Mouse (Mus musculus) intestine, embryonic 15.5 days (tissue): ENCODE measurements at regions not wholly inside any gene's neighbourhood (a gene's known extent, or its start where the extent isn't known, plus 50 kb on each side); places are given as distances from the start of the nearest gene placed in this dataset.

Experiments
- ATAC-seq: fragments of 200-750 bp; cut with Nextera tagmentation; 2 replicates; pipeline ENCODE4 v1.8.0; 2017; ENCODE audit warnings: moderate TSS enrichment, moderate library complexity
- H3K27ac ChIP-seq: fragments of 300-500 bp; sonication (generic); 2 replicates; pipeline ENCODE4 v1.5.1; 2015; ENCODE audit warnings: mild to moderate bottlenecking, inconsistent platforms
- H3K27me3 ChIP-seq: fragments of 300-500 bp; sonication (generic); replicated peaks from 2 replicates; pipeline ENCODE4 v1.6.1; 2015; ENCODE audit warnings: inconsistent platforms
- H3K36me3 ChIP-seq: fragments of 300-500 bp; sonication (generic); 2 replicates; pipeline ENCODE4 v1.6.1; 2015; ENCODE audit warnings: inconsistent platforms
- H3K4me1 ChIP-seq: fragments of 300-500 bp; sonication (generic); replicated peaks from 2 replicates; pipeline ENCODE4 v1.6.1; 2015; ENCODE audit warnings: inconsistent platforms
- H3K4me2 ChIP-seq: fragments of 300-500 bp; sonication (generic); replicated peaks from 2 replicates; pipeline ENCODE4 v1.6.1; 2015; ENCODE audit warnings: mild to moderate bottlenecking, inconsistent platforms
- H3K4me3 ChIP-seq: fragments of 300-500 bp; sonication (generic); replicated peaks from 2 replicates; pipeline ENCODE4 v1.5.1; 2015; ENCODE audit warnings: inconsistent platforms
- H3K9ac ChIP-seq: fragments of 300-500 bp; sonication (generic); 2 replicates; pipeline ENCODE4 v1.6.1; 2015; ENCODE audit warnings: inconsistent platforms
- H3K9me3 ChIP-seq: fragments of 300-500 bp; sonication (generic); 2 replicates; pipeline ENCODE4 v1.6.1; 2016; ENCODE audit warnings: inconsistent platforms
- WGBS: fragments of 180-500 bp; shearing (Covaris S2); methylation state at CpG from one replicate; pipeline ENCODE4 v1.1.7; 2015; 5-methylcytosine and 5-hydroxymethylcytosine counted together

GRCm38 (mm10) chr12:107262516-107262915 is 225.9 kb upstream of the 3110018I06Rik start:
- ATAC-seq: no peak
- Histone ChIP-seq H3K27ac (no peak overlapping the region), H3K4me3 (no peak overlapping the region), H3K4me1 (no peaks in the 10 kb centered on the region), H3K4me2 (no peak overlapping the region), H3K9ac (no peak overlapping the region), H3K36me3 (no peaks in the 10 kb centered on the region), H3K9me3 (no peaks in the 10 kb centered on the region), H3K27me3 (no peaks in the 10 kb centered on the region)
- 74% methylated on average over 4 of the region's 4 CpGs for WGBS

DNA sequence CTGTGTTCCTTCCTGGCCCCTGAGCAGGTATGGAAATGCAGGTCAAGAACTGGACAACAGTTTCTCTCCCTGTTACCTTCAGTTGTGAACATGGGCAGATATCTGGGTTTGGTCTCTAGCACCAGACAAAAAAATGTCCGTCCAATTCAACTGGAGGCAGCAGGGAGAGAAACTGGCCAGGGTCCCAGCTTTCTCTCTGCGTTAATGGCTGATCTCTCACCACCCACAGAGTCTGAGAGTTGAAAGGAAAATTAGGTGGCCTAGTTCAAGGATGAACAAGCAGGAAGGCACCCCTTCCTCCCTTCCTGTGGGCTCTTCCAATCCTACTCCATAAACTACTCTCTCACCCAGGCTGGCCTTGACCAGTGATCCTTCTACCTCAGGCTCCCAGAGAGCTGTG is 221.7 kb upstream of the 3110018I06Rik start:
- Histone ChIP-seq H3K27me3 (no peaks in the 10 kb centered on the region), H3K36me3 (no peaks in the 10 kb centered on the region), H3K27ac (no peak overlapping the region), H3K4me3 (no peak overlapping the region), H3K4me2 (no peak overlapping the region), H3K9ac (no peak overlapping the region), H3K9me3 (no peaks in the 10 kb centered on the region), H3K4me1 (no peaks in the 10 kb centered on the region)
- no peak for ATAC-seq
- WGBS: 60% methylated on average over 2 of the region's 2 CpGs

- Histone ChIP-seq H3K9me3 (no peaks in the 10 kb centered on the region), H3K9ac (no peak overlapping the region), H3K4me3 (no peak overlapping the region), H3K27me3 (no peaks in the 10 kb centered on the region), H3K4me1 (no peaks in the 10 kb centered on the region), H3K36me3 (no peaks in the 10 kb centered on the region), H3K27ac (no peak overlapping the region), H3K4me2 (no peak overlapping the region)
- 63% methylated on average over 9 of the region's 9 CpGs for WGBS
- ATAC-seq: no peak
These were observed 202.8 kb upstream of the 3110018I06Rik start for GRCm38 (mm10) chr12:107285622-107286021.

GRCm38 (mm10) chr12:107291377-107291776 is 197.1 kb upstream of the 3110018I06Rik start:
- Histone ChIP-seq H3K9me3 (no peaks in the 10 kb centered on the region), H3K4me1 (no peaks in the 10 kb centered on the region), H3K27me3 (no peaks in the 10 kb centered on the region), H3K9ac (no peak overlapping the region), H3K4me2 (no peak overlapping the region), H3K4me3 (no peak overlapping the region), H3K36me3 (no peaks in the 10 kb centered on the region), H3K27ac (no peak overlapping the region)
- no peak for ATAC-seq
- 86% methylated on average over 5 of the region's 5 CpGs for WGBS

GRCm38 (mm10) chr12:107307094-107307740 is 181.2 kb upstream of the 3110018I06Rik start:
- no peak overlapping the region for H3K4me2 ChIP-seq
- H3K27ac ChIP-seq: no peak overlapping the region
- no peak overlapping the region for H3K4me3 ChIP-seq
- no peaks in the 10 kb centered on the region for H3K27me3 ChIP-seq
- no peaks in the 10 kb centered on the region for H3K9me3 ChIP-seq
- no peak overlapping the region for H3K9ac ChIP-seq
- H3K4me1 ChIP-seq: 0 out of 2 replicates have a peak, but pooled peaks cover 4% of the 10 kb centered on the region
- ATAC-seq: no peak
- 19% methylated on average over 15 of the region's 15 CpGs for WGBS
- no peaks in the 10 kb centered on the region for H3K36me3 ChIP-seq

DNA sequence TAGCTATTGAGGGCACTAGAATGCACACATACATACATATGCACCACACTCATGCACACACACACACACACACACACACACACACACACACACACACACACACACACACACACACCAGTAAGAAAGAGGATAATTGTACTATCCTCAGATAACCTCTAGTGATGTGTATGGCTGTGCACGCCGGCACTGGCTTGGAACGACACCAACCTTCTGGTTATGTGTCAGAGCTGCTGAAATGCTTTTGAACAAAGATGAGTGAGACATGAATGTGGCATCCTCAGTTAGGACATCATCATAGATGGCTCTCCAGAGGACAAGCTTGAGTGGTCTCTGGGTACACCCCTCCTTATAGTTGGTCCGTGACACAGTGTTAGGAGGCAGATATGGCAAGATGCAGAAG is 173.0 kb upstream of the 3110018I06Rik start:
- Histone ChIP-seq H3K36me3 (no peaks in the 10 kb centered on the region), H3K27ac (no peak overlapping the region), H3K9ac (no peak overlapping the region), H3K9me3 (no peaks in the 10 kb centered on the region), H3K4me1 (no peaks in the 10 kb centered on the region), H3K4me2 (no peak overlapping the region), H3K4me3 (no peak overlapping the region), H3K27me3 (no peaks in the 10 kb centered on the region)
- 95% methylated on average over 4 of the region's 4 CpGs for WGBS
- ATAC-seq: no peak

- H3K4me3 ChIP-seq: no peak overlapping the region
- H3K9me3 ChIP-seq: no peaks in the 10 kb centered on the region
- WGBS: 74% methylated on average over 7 of the region's 7 CpGs
- H3K27ac ChIP-seq: no peak overlapping the region
- no peak for ATAC-seq
- H3K9ac ChIP-seq: no peak overlapping the region
- H3K36me3 ChIP-seq: no peaks in the 10 kb centered on the region
- no peaks in the 10 kb centered on the region for H3K27me3 ChIP-seq
- no peaks in the 10 kb centered on the region for H3K4me1 ChIP-seq
- H3K4me2 ChIP-seq: no peak overlapping the region
These were observed 165.6 kb upstream of the 3110018I06Rik start for GRCm38 (mm10) chr12:107322861-107323260.

GRCm38 (mm10) chr12:107326101-107326500 is 162.3 kb upstream of the 3110018I06Rik start:
- H3K27me3 ChIP-seq: no peaks in the 10 kb centered on the region
- H3K4me1 ChIP-seq: no peaks in the 10 kb centered on the region
- H3K9me3 ChIP-seq: no peaks in the 10 kb centered on the region
- ATAC-seq: no peak
- no peak overlapping the region for H3K4me3 ChIP-seq
- H3K4me2 ChIP-seq: no peak overlapping the region
- no peak overlapping the region for H3K27ac ChIP-seq
- 92% methylated on average over 10 of the region's 10 CpGs for WGBS
- no peaks in the 10 kb centered on the region for H3K36me3 ChIP-seq
- H3K9ac ChIP-seq: no peak overlapping the region

GRCm38 (mm10) chr12:107327107-107327770 is 161.2 kb upstream of the 3110018I06Rik start:
- H3K36me3 ChIP-seq: no peaks in the 10 kb centered on the region
- WGBS: 72% methylated on average over 9 of the region's 9 CpGs
- no peak overlapping the region for H3K27ac ChIP-seq
- no peak for ATAC-seq
- no peaks in the 10 kb centered on the region for H3K27me3 ChIP-seq
- H3K4me1 ChIP-seq: no peaks in the 10 kb centered on the region
- H3K9me3 ChIP-seq: no peaks in the 10 kb centered on the region
- H3K4me2 ChIP-seq: no peak overlapping the region
- H3K4me3 ChIP-seq: no peak overlapping the region
- H3K9ac ChIP-seq: no peak overlapping the region

DNA sequence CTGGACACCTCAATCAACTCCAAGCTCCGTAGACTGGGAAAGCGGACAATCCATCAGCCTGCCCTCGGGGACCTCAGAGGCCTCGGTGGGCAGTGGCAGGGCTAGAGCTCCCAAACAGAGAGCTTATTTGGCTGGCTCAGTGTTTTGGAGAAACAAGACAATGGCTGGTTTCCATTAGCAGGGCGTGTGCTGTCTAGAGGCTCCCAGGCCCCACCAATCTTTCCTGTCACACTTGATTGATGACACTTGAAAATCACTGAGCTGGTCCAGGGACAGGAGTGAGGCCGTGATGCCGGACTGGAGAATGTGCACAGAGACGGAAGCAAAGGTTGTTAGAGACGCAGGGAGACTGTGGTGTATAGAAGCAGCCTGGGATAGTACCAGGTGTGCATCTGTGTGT is 159.4 kb upstream of the 3110018I06Rik start:
- H3K27ac ChIP-seq: no peak overlapping the region
- no peaks in the 10 kb centered on the region for H3K36me3 ChIP-seq
- no peak for ATAC-seq
- no peaks in the 10 kb centered on the region for H3K4me1 ChIP-seq
- H3K4me2 ChIP-seq: no peak overlapping the region
- H3K4me3 ChIP-seq: no peak overlapping the region
- WGBS: 26% methylated on average over 9 of the region's 9 CpGs
- no peak overlapping the region for H3K9ac ChIP-seq
- H3K9me3 ChIP-seq: no peaks in the 10 kb centered on the region
- no peaks in the 10 kb centered on the region for H3K27me3 ChIP-seq

GRCm38 (mm10) chr12:107334366-107334765 is 154.1 kb upstream of the 3110018I06Rik start:
- Histone ChIP-seq H3K4me1 (no peaks in the 10 kb centered on the region), H3K27me3 (no peaks in the 10 kb centered on the region), H3K27ac (no peak overlapping the region), H3K4me2 (no peak overlapping the region), H3K4me3 (no peak overlapping the region), H3K9ac (no peak overlapping the region), H3K9me3 (no peaks in the 10 kb centered on the region), H3K36me3 (no peaks in the 10 kb centered on the region)
- ATAC-seq: no peak
- WGBS: 81% methylated on average over 8 of the region's 8 CpGs

DNA sequence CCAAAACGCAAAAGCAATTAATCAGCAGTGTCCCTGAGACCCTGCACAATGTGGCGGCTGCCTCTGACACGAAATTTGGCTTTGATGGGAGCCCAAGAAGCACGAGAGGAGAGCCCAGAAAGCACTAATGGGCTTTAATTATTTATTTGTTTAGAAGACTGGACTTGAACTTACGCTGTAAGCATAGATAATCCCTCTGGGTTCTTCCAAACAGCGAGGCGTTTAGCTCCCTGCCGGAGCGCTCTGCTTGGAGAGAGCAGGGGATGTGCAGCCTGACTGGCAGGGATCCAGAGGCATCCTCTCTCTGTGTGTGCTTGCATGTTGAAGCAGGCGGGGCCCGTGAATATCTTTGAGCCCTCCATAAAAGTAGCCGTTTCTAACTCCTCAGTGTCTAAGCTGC is 153.3 kb upstream of the 3110018I06Rik start:
- H3K27ac ChIP-seq: no peak overlapping the region
- H3K9me3 ChIP-seq: no peaks in the 10 kb centered on the region
- no peak overlapping the region for H3K4me3 ChIP-seq
- H3K27me3 ChIP-seq: no peaks in the 10 kb centered on the region
- no peaks in the 10 kb centered on the region for H3K4me1 ChIP-seq
- WGBS: 50% methylated on average over 12 of the region's 12 CpGs
- no peaks in the 10 kb centered on the region for H3K36me3 ChIP-seq
- H3K4me2 ChIP-seq: no peak overlapping the region
- ATAC-seq: no peak
- no peak overlapping the region for H3K9ac ChIP-seq

DNA sequence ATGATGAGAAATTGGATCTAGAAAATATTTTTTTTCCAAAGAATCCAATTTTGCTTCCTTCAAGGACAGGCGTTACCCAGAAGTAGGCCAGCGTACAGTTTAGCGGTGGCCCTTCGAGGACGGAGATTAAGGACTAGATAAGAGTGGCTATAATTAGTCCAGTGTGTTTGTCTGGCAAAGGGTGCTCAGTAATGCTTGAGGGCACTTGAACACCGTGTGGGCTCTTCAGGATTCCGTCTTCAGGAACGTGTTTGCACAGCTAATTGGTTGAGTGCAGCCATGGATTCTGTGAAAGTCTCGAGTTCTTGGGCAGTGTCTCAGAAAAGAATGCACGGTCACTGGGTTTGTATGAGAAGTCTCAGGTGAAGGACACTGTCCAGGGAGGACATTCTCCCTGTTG is 149.7 kb upstream of the 3110018I06Rik start:
- Histone ChIP-seq H3K4me3 (no peak overlapping the region), H3K4me1 (no peaks in the 10 kb centered on the region), H3K36me3 (no peaks in the 10 kb centered on the region), H3K27me3 (no peaks in the 10 kb centered on the region), H3K9me3 (no peaks in the 10 kb centered on the region), H3K4me2 (no peak overlapping the region), H3K27ac (no peak overlapping the region), H3K9ac (no peak overlapping the region)
- WGBS: 77% methylated on average over 10 of the region's 10 CpGs
- no peak for ATAC-seq
